Mouse (Mus musculus): ENCODE results near the gene Zfp663. TPM values are rescaled to one million over a fixed set of nuclear protein-coding genes. Genes with fewer than 3 reads are reported as not detected.
A peak's percentile ranks its signal among the peaks of the same experiment; 100 is the strongest.

Gene Zfp663
- 0.23 and 1.7 TPM in 2 replicates for polyA plus RNA-seq (2014; fragmentation: Nextera tagmentation; extraction: Ambion mirVana)

- no peak within 1 kb of the TSS for H3K9ac ChIP-seq (replicated peaks; ENCODE audit: low read depth, low read length)
- peaks cover 3% of the 10 kb centered on the region; the same call in 1 of the 2 replicates for H3K27me3 ChIP-seq (ENCODE audit: control insufficient read depth, insufficient read depth, low read length)
- peak within 1 kb of the TSS; percentile 21 for H3K4me3 ChIP-seq (ENCODE audit: low read depth, low read length)
- ATAC-seq (ENCODE audit: insufficient number of reproducible peaks, insufficient read depth, low FRiP score, low read depth), result no peak
- no peaks in the 10 kb centered on the region for H3K9me3 ChIP-seq (ENCODE audit: control insufficient read depth, low read depth, low read length)
- H3K36me3 ChIP-seq (ENCODE audit: control insufficient read depth, insufficient read depth, low read length), result no peaks in the 10 kb centered on the region
- H3K27ac ChIP-seq (ENCODE audit: low read length), result no peak within 1 kb of the TSS
- peak within 1 kb of the TSS; percentile 39 for H3K4me2 ChIP-seq (replicated peaks; ENCODE audit: low read depth, low read length)
- under 1% methylated on average over 27 of the region's 27 CpGs for WGBS
- 0 out of 2 replicates have a peak, but pooled peaks cover 15% of the 10 kb centered on the region for H3K4me1 ChIP-seq (ENCODE audit: control insufficient read depth, insufficient read depth, low read length)
Observed at GRCm38 (mm10) chr2:165368496-165368895, at the start of gene Zfp663. TSS of gene Zfp663 (minus strand) at chr2:165368729.

GRCm38 (mm10) chr2:165417291-165417690, 48.8 kb upstream of the Zfp663 start:
- ATAC-seq (ENCODE audit: insufficient number of reproducible peaks, insufficient read depth, low FRiP score, low read depth), result 0 out of 2 replicates have a peak, but pooled peaks have one; percentile 39
- H3K27ac ChIP-seq (ENCODE audit: low read length), result no peak overlapping the region
- H3K36me3 ChIP-seq (ENCODE audit: control insufficient read depth, insufficient read depth, low read length), result no peaks in the 10 kb centered on the region
- H3K9me3 ChIP-seq (ENCODE audit: control insufficient read depth, low read depth, low read length), result no peaks in the 10 kb centered on the region
- 76% methylated on average over 7 of the region's 7 CpGs for WGBS
- no peak overlapping the region for H3K4me2 ChIP-seq (replicated peaks; ENCODE audit: low read depth, low read length)
- H3K4me3 ChIP-seq (ENCODE audit: low read depth, low read length), result no peak overlapping the region
- no peaks in the 10 kb centered on the region for H3K27me3 ChIP-seq (ENCODE audit: control insufficient read depth, insufficient read depth, low read length)
- H3K9ac ChIP-seq (replicated peaks; ENCODE audit: low read depth, low read length), result no peak overlapping the region
- H3K4me1 ChIP-seq (ENCODE audit: control insufficient read depth, insufficient read depth, low read length), result no peaks in the 10 kb centered on the region

GRCm38 (mm10) chr2:165415795-165416194, 47.3 kb upstream of the Zfp663 start:
- no peak for ATAC-seq (ENCODE audit: insufficient number of reproducible peaks, insufficient read depth, low FRiP score, low read depth)
- Histone ChIP-seq H3K27ac (ENCODE audit: low read length) (no peak overlapping the region), H3K4me1 (ENCODE audit: control insufficient read depth, insufficient read depth, low read length) (no peaks in the 10 kb centered on the region), H3K36me3 (ENCODE audit: control insufficient read depth, insufficient read depth, low read length) (no peaks in the 10 kb centered on the region), H3K4me3 (ENCODE audit: low read depth, low read length) (no peak overlapping the region), H3K4me2 (replicated peaks; ENCODE audit: low read depth, low read length) (no peak overlapping the region), H3K9me3 (ENCODE audit: control insufficient read depth, low read depth, low read length) (no peaks in the 10 kb centered on the region), H3K27me3 (ENCODE audit: control insufficient read depth, insufficient read depth, low read length) (no peaks in the 10 kb centered on the region), H3K9ac (replicated peaks; ENCODE audit: low read depth, low read length) (no peak overlapping the region)
- WGBS, result 54% methylated on average over 6 of the region's 6 CpGs

GRCm38 (mm10) chr2:165415141-165415721, 46.7 kb upstream of the Zfp663 start:
- H3K9ac ChIP-seq (replicated peaks; ENCODE audit: low read depth, low read length), result no peak overlapping the region

GRCm38 (mm10) chr2:165414321-165414720, 45.8 kb upstream of the Zfp663 start:
- WGBS, result 76% methylated on average over 5 of the region's 5 CpGs
- Histone ChIP-seq H3K4me2 (replicated peaks; ENCODE audit: low read depth, low read length) (no peak overlapping the region), H3K9ac (replicated peaks; ENCODE audit: low read depth, low read length) (no peak overlapping the region), H3K27ac (ENCODE audit: low read length) (no peak overlapping the region), H3K9me3 (ENCODE audit: control insufficient read depth, low read depth, low read length) (no peaks in the 10 kb centered on the region), H3K36me3 (ENCODE audit: control insufficient read depth, insufficient read depth, low read length) (no peaks in the 10 kb centered on the region), H3K27me3 (ENCODE audit: control insufficient read depth, insufficient read depth, low read length) (no peaks in the 10 kb centered on the region), H3K4me3 (ENCODE audit: low read depth, low read length) (no peak overlapping the region), H3K4me1 (ENCODE audit: control insufficient read depth, insufficient read depth, low read length) (no peaks in the 10 kb centered on the region)
- ATAC-seq (ENCODE audit: insufficient number of reproducible peaks, insufficient read depth, low FRiP score, low read depth), result no peak

More at GRCm38 (mm10) chr2:165415141-165415721, 46.7 kb upstream of the Zfp663 start:
- Histone ChIP-seq H3K27ac (ENCODE audit: low read length) (no peak overlapping the region), H3K27me3 (ENCODE audit: control insufficient read depth, insufficient read depth, low read length) (no peaks in the 10 kb centered on the region), H3K4me1 (ENCODE audit: control insufficient read depth, insufficient read depth, low read length) (no peaks in the 10 kb centered on the region), H3K4me3 (ENCODE audit: low read depth, low read length) (no peak overlapping the region), H3K9me3 (ENCODE audit: control insufficient read depth, low read depth, low read length) (no peaks in the 10 kb centered on the region), H3K4me2 (replicated peaks; ENCODE audit: low read depth, low read length) (no peak overlapping the region), H3K36me3 (ENCODE audit: control insufficient read depth, insufficient read depth, low read length) (no peaks in the 10 kb centered on the region)
- 42% methylated on average over 11 of the region's 11 CpGs for WGBS
- no peak for ATAC-seq (ENCODE audit: insufficient number of reproducible peaks, insufficient read depth, low FRiP score, low read depth)

- Histone ChIP-seq H3K4me2 (replicated peaks; ENCODE audit: low read depth, low read length) (no peak overlapping the region), H3K36me3 (ENCODE audit: control insufficient read depth, insufficient read depth, low read length) (no peaks in the 10 kb centered on the region), H3K9ac (replicated peaks; ENCODE audit: low read depth, low read length) (no peak overlapping the region), H3K4me1 (ENCODE audit: control insufficient read depth, insufficient read depth, low read length) (no peaks in the 10 kb centered on the region), H3K27me3 (ENCODE audit: control insufficient read depth, insufficient read depth, low read length) (no peaks in the 10 kb centered on the region), H3K27ac (ENCODE audit: low read length) (no peak overlapping the region), H3K4me3 (ENCODE audit: low read depth, low read length) (no peak overlapping the region), H3K9me3 (ENCODE audit: control insufficient read depth, low read depth, low read length) (no peaks in the 10 kb centered on the region)
- 57% methylated on average over 3 of the region's 3 CpGs for WGBS
- no peak for ATAC-seq (ENCODE audit: insufficient number of reproducible peaks, insufficient read depth, low FRiP score, low read depth)
Observed at GRCm38 (mm10) chr2:165413884-165414283, 45.4 kb upstream of the Zfp663 start.

GRCm38 (mm10) chr2:165407700-165408301, 39.3 kb upstream of the Zfp663 start:
- no peaks in the 10 kb centered on the region for H3K27me3 ChIP-seq (ENCODE audit: control insufficient read depth, insufficient read depth, low read length)
- no peak overlapping the region for H3K4me3 ChIP-seq (ENCODE audit: low read depth, low read length)
- 40% methylated on average over 10 of the region's 10 CpGs for WGBS
- H3K9me3 ChIP-seq (ENCODE audit: control insufficient read depth, low read depth, low read length), result no peaks in the 10 kb centered on the region
- H3K9ac ChIP-seq (replicated peaks; ENCODE audit: low read depth, low read length), result no peak overlapping the region
- no peaks in the 10 kb centered on the region for H3K36me3 ChIP-seq (ENCODE audit: control insufficient read depth, insufficient read depth, low read length)
- no peak overlapping the region for H3K27ac ChIP-seq (ENCODE audit: low read length)
- no peak for ATAC-seq (ENCODE audit: insufficient number of reproducible peaks, insufficient read depth, low FRiP score, low read depth)
- no peak overlapping the region for H3K4me2 ChIP-seq (replicated peaks; ENCODE audit: low read depth, low read length)
- no peaks in the 10 kb centered on the region for H3K4me1 ChIP-seq (ENCODE audit: control insufficient read depth, insufficient read depth, low read length)

GRCm38 (mm10) chr2:165405351-165405750, 36.8 kb upstream of the Zfp663 start:
- Histone ChIP-seq H3K9me3 (ENCODE audit: control insufficient read depth, low read depth, low read length) (no peaks in the 10 kb centered on the region), H3K4me2 (replicated peaks; ENCODE audit: low read depth, low read length) (no peak overlapping the region), H3K9ac (replicated peaks; ENCODE audit: low read depth, low read length) (no peak overlapping the region), H3K4me3 (ENCODE audit: low read depth, low read length) (no peak overlapping the region), H3K27me3 (ENCODE audit: control insufficient read depth, insufficient read depth, low read length) (no peaks in the 10 kb centered on the region), H3K4me1 (ENCODE audit: control insufficient read depth, insufficient read depth, low read length) (no peaks in the 10 kb centered on the region), H3K27ac (ENCODE audit: low read length) (no peak overlapping the region), H3K36me3 (ENCODE audit: control insufficient read depth, insufficient read depth, low read length) (no peaks in the 10 kb centered on the region)
- no peak for ATAC-seq (ENCODE audit: insufficient number of reproducible peaks, insufficient read depth, low FRiP score, low read depth)
- WGBS, result 45% methylated on average over 6 of the region's 6 CpGs
